ENCODE assay signal across 22 mouse cellular contexts in genomic region chr4:57656861-57657260, GRCm38 (mm10).
DNase-seq lines count a peak whose midpoint lies in the region; ATAC-seq and TF ChIP-seq lines count a peak whose summit lies in the region.
"Had no signal": no experiment of that assay in that cellular context is flagged by ENCODE, and none has a peak within 500 bp of the region (broad histone marks: within the 10 kb centered on the region; RNA-seq: fewer than 3 reads in every experiment).

No protein-coding gene starts in this region.

- no peaks in the 10 kb centered on the region for H3K9me3 ChIP-seq in forebrain, postnatal 0 days (ENCODE audit: low read length)
- H3K9me3 ChIP-seq in forebrain, embryonic 15.5 days = no peaks in the 10 kb centered on the region
- H3K9me3 ChIP-seq: embryonic facial prominence, embryonic 15.5 days; heart, embryonic 15.5 days; kidney, embryonic 15.5 days; limb, embryonic 10.5 days had no signal

- H3K9ac ChIP-seq in forebrain, postnatal 0 days = no peak overlapping the region
- no peak overlapping the region for H3K9ac ChIP-seq in forebrain, embryonic 15.5 days (replicated peaks)
- H3K9ac ChIP-seq: embryonic facial prominence, embryonic 15.5 days; heart, embryonic 15.5 days; kidney, embryonic 15.5 days had no signal

- no peaks in the 10 kb centered on the region for H3K27me3 ChIP-seq in forebrain, postnatal 0 days (ENCODE audit: insufficient read depth, low read length)
- H3K27me3 ChIP-seq in forebrain, embryonic 15.5 days = no peaks in the 10 kb centered on the region
- H3K27me3 ChIP-seq: embryonic facial prominence, embryonic 15.5 days; heart, embryonic 15.5 days; kidney, embryonic 15.5 days had no signal

- 0 out of 2 replicates have a peak, but pooled peaks have one; percentile 15 for TF ChIP-seq CTCF in forebrain, postnatal 0 days (IDR thresholded peaks at IDR 0.05; ENCODE audit: low read depth)
- TF ChIP-seq CTCF in layer of hippocampus, adult 2 months (conservative IDR thresholded peaks at IDR 0.05) = peak; percentile 62

- peaks cover 5% of the 10 kb centered on the region; the same call in 1 of the 2 replicates for H3K4me1 ChIP-seq in forebrain, postnatal 0 days (ENCODE audit: insufficient read depth)
- H3K4me1 ChIP-seq in forebrain, embryonic 15.5 days = peaks cover 11% of the 10 kb centered on the region

- no peak for DNase-seq in forebrain, postnatal 0 days
- no peak for DNase-seq in layer of hippocampus, adult 2 months (ENCODE audit: low spot score in 2 of 2)
- DNase-seq in layer of hippocampus, adult 9-10 months (ENCODE audit: low spot score) = no peak
- peak; percentile 27 for DNase-seq in thymus, postnatal 14 days
- no peak for DNase-seq in thymus, postnatal 36 days
- DNase-seq in embryo, embryonic 10 days (ENCODE audit: low spot score) = no peak
- DNase-seq: adrenal gland, postnatal 10 days; gastrocnemius, postnatal 14 days; heart, adult 18-20 months; kidney, adult 11 months; kidney, postnatal 36 days; lung, postnatal 10 days; right cerebral cortex, postnatal 14 days had no signal

- no peak for ATAC-seq in forebrain, postnatal 0 days
- no peak for ATAC-seq in forebrain, embryonic 15.5 days (replicated peaks)
- ATAC-seq: forebrain, embryonic 14.5 days; hindbrain, embryonic 16.5 days had no signal

- 0 out of 2 replicates have a peak, but pooled peaks cover 7% of the 10 kb centered on the region for H3K36me3 ChIP-seq in forebrain, postnatal 0 days (ENCODE audit: insufficient read depth)
- no peaks in the 10 kb centered on the region for H3K36me3 ChIP-seq in forebrain, embryonic 15.5 days
- H3K36me3 ChIP-seq: kidney, embryonic 15.5 days had no signal

- H3K4me3 ChIP-seq in forebrain, postnatal 0 days (ENCODE audit: low read depth, low read length) = no peak overlapping the region
- H3K4me3 ChIP-seq in forebrain, embryonic 15.5 days = no peak overlapping the region
- no peak overlapping the region for H3K4me3 ChIP-seq in layer of hippocampus, adult 2 months
- H3K4me3 ChIP-seq: embryonic facial prominence, embryonic 15.5 days; heart, embryonic 15.5 days; kidney, embryonic 15.5 days; limb, embryonic 10.5 days had no signal

- 89% methylated on average over 3 of the region's 3 CpGs for WGBS in forebrain, postnatal 0 days
- 90% methylated on average over 3 of the region's 3 CpGs for WGBS in forebrain, embryonic 15.5 days

- no peak overlapping the region for H3K4me2 ChIP-seq in forebrain, postnatal 0 days (ENCODE audit: low read depth)
- no peak overlapping the region for H3K4me2 ChIP-seq in forebrain, embryonic 15.5 days (replicated peaks)
- H3K4me2 ChIP-seq: embryonic facial prominence, embryonic 15.5 days; heart, embryonic 15.5 days; kidney, embryonic 15.5 days; midbrain, embryonic 11.5 days had no signal

- no peak overlapping the region for H3K27ac ChIP-seq in forebrain, postnatal 0 days (ENCODE audit: low read depth, low read length)
- H3K27ac ChIP-seq in forebrain, embryonic 15.5 days (replicated peaks) = no peak overlapping the region
- H3K27ac ChIP-seq in layer of hippocampus, adult 2 months = peak overlapping the region; percentile 82
- H3K27ac ChIP-seq: embryonic facial prominence, embryonic 15.5 days; heart, embryonic 15.5 days; kidney, embryonic 15.5 days; limb, embryonic 10.5 days; stomach, postnatal 0 days had no signal
